Mouse (Mus musculus) small intestine, adult 2 months (tissue): ENCODE measurements around the gene Fads2.

Experiments used
- CTCF ChIP-seq: fragments of 200-500 bp; IDR thresholded peaks from 2 replicates; pipeline ENCODE4 v1.5.1; 2012; ENCODE audit warnings: low read depth, mild to moderate bottlenecking, control low read depth, inconsistent platforms, low read length, moderate library complexity, mixed read lengths; ENCODE audit not compliant: insufficient replicate concordance, insufficient read length; ENCODE audit errors: extremely low read depth
- POLR2A ChIP-seq: fragments of 200-500 bp; IDR thresholded peaks from 2 replicates; pipeline ENCODE4 v1.6.1; 2012; ENCODE audit warnings: low read depth, mild to moderate bottlenecking, control low read depth, inconsistent platforms, low read length, moderate library complexity

DNA sequence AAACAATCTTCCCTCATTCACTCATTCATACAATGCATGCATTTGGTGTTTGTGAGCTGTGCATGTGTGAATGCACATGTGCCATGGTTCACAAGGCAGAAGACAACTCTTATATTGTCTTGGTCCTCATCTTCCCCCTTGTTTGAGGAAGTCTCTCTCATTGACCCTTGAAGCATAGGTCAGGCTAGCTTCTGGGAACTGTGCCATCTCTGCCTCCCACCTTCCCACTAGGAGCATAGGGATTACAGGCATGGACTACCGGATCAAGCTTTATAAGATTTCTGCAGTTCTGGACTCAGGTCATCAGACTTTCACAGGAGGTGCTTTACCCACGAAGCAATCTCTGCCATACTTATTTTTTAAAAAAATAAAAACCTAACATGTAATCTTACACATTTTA is 64.0 kb downstream of the Fads2 start:
- no peak for TF ChIP-seq CTCF
- no peak for TF ChIP-seq POLR2A
